Mouse (Mus musculus) urinary bladder, postnatal 4 days (tissue): ENCODE measurements at regions not wholly inside any gene's neighbourhood (a gene's known extent, or its start where the extent isn't known, plus 50 kb on each side); places are given as distances from the start of the nearest gene placed in this dataset.

Experiments
- DNase-seq, 2 experiments: peaks; one replicate each; pipeline ENCODE4 v3.0.0; 2021 to 2022; ENCODE audit warnings: low spot score in 2 of 2

GRCm38 (mm10) chr9:98690839-98691516 lies 89.5 kb upstream of the Mrps22 start:
- peak; percentile 66 to 78 for DNase-seq

DNA sequence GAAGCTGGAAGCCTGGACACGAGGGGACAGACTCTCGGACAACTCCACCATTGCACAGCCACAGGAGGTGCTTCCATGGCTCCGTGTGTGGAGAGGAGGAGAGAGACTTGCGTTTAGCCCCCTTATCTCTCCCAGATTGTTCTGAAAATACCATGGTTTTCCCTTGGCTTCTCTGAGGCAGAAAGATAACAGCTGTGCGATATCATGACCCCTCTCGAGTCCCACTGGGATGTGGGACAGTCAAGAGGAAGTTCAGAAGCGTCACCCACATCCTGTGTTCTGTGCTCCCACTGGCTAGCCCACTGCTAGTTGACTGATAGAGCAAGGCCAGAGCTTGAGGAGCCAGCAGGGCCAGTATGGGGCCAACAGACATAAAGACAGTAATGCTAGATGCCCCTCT lies 84.1 kb upstream of the Mrps22 start:
- peak in 1 of 2 experiments; percentile 40 for DNase-seq

- peak; percentile 4 to 17 for DNase-seq
These were observed 82.9 kb upstream of the Mrps22 start for GRCm38 (mm10) chr9:98684336-98684735.

DNA sequence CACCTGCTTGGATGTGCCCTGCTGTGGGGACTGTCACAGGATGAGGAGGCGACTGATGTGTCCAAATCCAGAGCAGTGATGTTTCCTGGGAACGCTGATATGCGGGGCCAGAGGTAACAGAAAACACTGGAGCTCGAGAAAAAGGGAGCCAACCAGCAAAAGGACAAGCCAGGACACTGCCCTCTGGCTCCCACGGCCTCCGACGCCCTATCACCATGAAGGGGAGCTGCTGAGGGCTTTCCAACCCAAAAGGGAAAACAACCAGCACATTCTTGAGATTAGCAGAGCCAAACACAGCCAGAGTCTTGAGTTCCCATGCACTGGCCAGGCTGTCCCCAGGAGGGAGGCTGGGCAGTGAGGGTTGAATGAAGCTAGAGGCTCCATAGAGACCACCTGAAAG lies 74.2 kb upstream of the Mrps22 start:
- no peak for DNase-seq

DNA sequence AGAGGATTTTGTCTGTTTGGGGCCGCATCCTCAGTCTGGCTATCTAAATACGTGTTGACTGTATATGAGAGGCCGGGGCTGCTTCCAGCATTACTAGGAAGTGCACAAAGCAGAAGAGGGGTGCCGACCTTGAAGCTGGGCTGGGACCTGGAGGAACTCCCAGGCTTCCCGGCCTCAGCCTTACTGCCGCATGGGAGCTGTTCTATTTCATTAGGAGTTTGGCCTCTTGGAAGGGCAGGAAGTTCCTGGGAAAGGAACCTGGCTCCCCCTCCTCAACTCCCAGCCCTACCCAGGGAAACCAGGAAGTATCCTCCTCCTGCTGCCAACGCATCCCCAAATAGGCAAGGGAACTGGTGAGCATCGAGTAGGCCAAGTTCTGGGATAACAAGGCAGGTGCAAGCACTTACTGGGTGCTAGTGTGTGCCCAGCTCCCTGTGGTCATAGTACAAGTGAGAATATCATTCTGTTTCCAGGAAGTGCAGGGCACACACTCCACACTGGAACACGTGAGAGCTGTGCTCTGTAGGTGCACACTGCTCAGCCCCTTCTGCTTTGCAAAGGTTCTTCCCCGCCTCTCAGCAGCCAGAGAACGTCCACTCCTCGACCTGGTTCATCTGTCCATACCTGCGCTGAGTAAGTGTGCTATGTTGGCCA lies 72.1 kb upstream of the Mrps22 start:
- DNase-seq: peak; percentile 12 to 58

GRCm38 (mm10) chr9:98672361-98672760 lies 70.9 kb upstream of the Mrps22 start:
- peak in 1 of 2 experiments; percentile 55 for DNase-seq

GRCm38 (mm10) chr9:98668423-98669330 lies 67.2 kb upstream of the Mrps22 start:
- peak in 1 of 2 experiments; percentile 55 for DNase-seq

DNA sequence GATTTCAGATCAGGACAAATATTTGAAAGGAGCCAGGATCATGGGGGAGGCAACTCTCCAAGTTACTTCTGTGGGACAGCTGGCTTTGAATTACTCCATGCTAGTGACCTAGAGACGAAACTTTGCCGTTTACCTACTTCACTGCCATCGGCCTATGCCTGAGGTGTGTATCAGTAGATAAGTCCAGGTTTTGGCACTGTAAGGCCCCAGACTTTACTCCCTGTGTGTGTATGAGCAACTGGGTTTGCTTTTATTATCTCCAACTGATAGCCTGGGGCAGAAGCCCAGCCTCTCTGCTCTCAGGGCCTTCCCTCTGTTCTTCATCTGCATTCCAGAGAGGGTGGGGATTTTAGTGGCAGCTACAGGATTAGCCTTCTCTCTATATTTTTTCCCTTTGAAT lies 65.6 kb upstream of the Mrps22 start:
- peak in 1 of 2 experiments; percentile 28 for DNase-seq

DNA sequence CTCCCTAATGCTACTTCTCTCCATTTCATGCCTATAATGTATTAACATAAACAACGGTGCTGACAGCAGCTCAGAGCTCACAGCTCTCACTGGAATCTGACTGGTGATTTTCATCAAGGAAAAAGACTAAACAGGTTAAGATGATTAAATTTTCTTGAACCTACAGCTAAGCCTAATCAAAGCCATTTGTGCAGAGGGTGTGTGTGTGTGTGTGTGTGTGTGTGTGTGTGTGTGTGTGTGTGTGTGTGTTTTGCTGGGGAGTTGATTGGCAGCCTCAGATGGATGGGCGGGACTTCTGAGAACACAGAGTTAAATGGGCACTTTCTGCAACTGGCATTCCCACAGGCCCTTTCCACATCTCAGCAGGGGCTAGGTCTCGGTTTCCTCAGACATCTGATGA lies 61.6 kb upstream of the Mrps22 start:
- DNase-seq: no peak

DNA sequence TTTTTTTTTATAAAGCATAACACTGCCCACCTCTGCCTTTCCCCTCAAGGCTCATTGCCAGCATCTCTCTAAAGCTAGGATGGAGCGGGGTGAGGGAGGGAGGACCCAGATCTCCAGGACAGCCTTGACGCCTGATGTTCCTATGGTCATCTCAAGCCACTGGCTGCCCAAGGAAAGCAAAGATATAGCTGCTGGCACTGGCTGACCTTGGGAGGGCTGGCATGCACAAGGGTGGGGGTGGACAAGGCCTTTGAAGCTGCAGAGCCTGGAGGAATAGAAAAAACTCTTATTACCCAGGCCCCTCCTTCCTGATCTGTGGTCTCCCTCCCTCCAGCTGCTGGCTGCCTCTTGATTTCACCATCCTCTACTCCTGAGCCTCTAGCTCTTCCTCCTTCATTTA lies 50.2 kb upstream of the Mrps22 start:
- no peak for DNase-seq
